Mouse (Mus musculus): ENCODE data around the gene Fez1.

DNA sequence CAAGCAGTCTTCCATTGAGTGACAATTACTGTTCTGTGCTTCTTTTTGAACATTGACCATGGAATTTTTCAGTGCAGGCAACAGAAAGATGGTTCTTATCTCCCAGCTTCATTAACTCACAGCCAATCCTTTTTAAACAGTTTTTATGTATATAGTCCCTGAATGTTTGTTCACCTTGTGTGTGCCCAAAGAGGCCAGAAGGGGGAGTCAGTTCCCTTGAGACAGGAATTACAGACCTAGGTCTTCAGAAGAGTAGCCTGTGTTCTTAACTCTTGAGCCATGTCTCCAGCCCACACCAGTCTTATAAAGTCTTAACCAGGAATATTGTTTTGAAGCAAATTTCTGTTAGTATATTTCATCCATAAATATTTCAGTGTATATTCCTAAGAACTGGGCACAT, 55.1 kb downstream of the Fez1 start:
- TF ChIP-seq GATA1 (IDR thresholded peaks at IDR 0.05; ENCODE audit: borderline replicate concordance, low read length): no peak
- TF ChIP-seq FLI1 (IDR thresholded peaks at IDR 0.05; ENCODE audit: low read length): no peak
